Mouse (Mus musculus) cortical plate, adult 2 months (tissue): ENCODE measurements around the gene Enpp5.

Experiments used
- CTCF ChIP-seq: fragments of 200-500 bp; IDR thresholded peaks from 2 replicates; pipeline ENCODE4 v1.5.1; 2011; ENCODE audit warnings: mild to moderate bottlenecking, control low read depth, low read length; ENCODE audit not compliant: insufficient read depth; ENCODE audit errors: extremely low read depth
- POLR2A ChIP-seq: fragments of 200-500 bp; IDR thresholded peaks from 2 replicates; pipeline ENCODE4 v1.6.1; 2011; ENCODE audit warnings: mild to moderate bottlenecking, low read length, control low read depth; ENCODE audit not compliant: insufficient read depth; ENCODE audit errors: extremely low read depth

- TF ChIP-seq CTCF (no peak), POLR2A (no peak)
Measured at GRCm38 (mm10) chr17:44029616-44030015, 49.0 kb upstream of the Enpp5 start.
